Mouse (Mus musculus) CH12.LX (cell line): ENCODE measurements around the gene Syne1. TPM values are rescaled to one million over a fixed set of nuclear protein-coding genes. Genes with fewer than 3 reads are reported as not detected.

ENCODE experiments used
- DNase-seq: peaks from one replicate; pipeline ENCODE4 v3.0.0-alpha.2; 2013; ENCODE audit errors: extremely low read depth
- H3K27ac ChIP-seq: 2 replicates; pipeline ENCODE4 v1.5.1; 2012; ENCODE audit warnings: low read depth, mild to moderate bottlenecking, control low read depth, moderate library complexity; ENCODE audit not compliant: insufficient read depth
- H3K27me3 ChIP-seq: replicated peaks from 2 replicates; pipeline ENCODE3; 2012; ENCODE audit warnings: inconsistent platforms
- H3K36me3 ChIP-seq, 2 experiments: replicated peaks in 1 of 2; 2 replicates each; pipeline versions ENCODE3 to v1.6.1; 2012; ENCODE audit warnings: inconsistent platforms in 1 of 2, low read length in 1 of 2, mild to moderate bottlenecking in 1 of 2, mixed read lengths in 1 of 2, moderate library complexity in 1 of 2; ENCODE audit not compliant: control insufficient read depth in 1 of 2, insufficient read depth in 1 of 2
- H3K4me1 ChIP-seq, 2 experiments: 2 replicates each; pipeline ENCODE4 v1.6.1; 2012; ENCODE audit warnings: inconsistent platforms in 1 of 2, moderate library complexity in 1 of 2; ENCODE audit not compliant: insufficient read depth in 2 of 2, control insufficient read depth in 1 of 2
- H3K4me2 ChIP-seq: 2 replicates; pipeline ENCODE4 v1.6.1; 2012; ENCODE audit warnings: low read depth, mild to moderate bottlenecking, control low read depth; ENCODE audit not compliant: poor library complexity, insufficient read depth, severe bottlenecking
- H3K4me3 ChIP-seq, 3 experiments: fragments of 150-350 bp in 1 of 3; sonication (generic) in 1 of 3; replicated peaks in 1 of 3; 2 replicates each; pipeline versions ENCODE3 to v1.5.1; 2011 to 2012; ENCODE audit warnings: low read depth in 2 of 3, low read length in 2 of 3, mild to moderate bottlenecking in 2 of 3, moderate library complexity in 2 of 3, control low read depth in 1 of 3, improper control_type of control experiment in 1 of 3, inconsistent platforms in 1 of 3, mixed read lengths in 1 of 3; ENCODE audit not compliant: poor library complexity in 1 of 3
- H3K79me2 ChIP-seq: replicated peaks from 2 replicates; pipeline ENCODE4 v1.6.1; 2012; ENCODE audit warnings: mild to moderate bottlenecking, moderate library complexity; ENCODE audit not compliant: control insufficient read depth, poor library complexity, insufficient read depth, severe bottlenecking; ENCODE audit errors: extremely low read depth
- H3K9ac ChIP-seq: 2 replicates; pipeline ENCODE4 v1.6.1; 2012; ENCODE audit warnings: low read depth, mild to moderate bottlenecking, control low read depth, moderate library complexity; ENCODE audit not compliant: insufficient read depth
- H3K9me3 ChIP-seq: replicated peaks from 2 replicates; pipeline ENCODE3; 2012; ENCODE audit warnings: low read length, inconsistent platforms, mixed read lengths
- BHLHE40 ChIP-seq: IDR thresholded peaks from 2 replicates; pipeline ENCODE4 v1.6.1; 2011; ENCODE audit warnings: mild to moderate bottlenecking, low read depth, low read length, improper control_type of control experiment
- CHD1 ChIP-seq: IDR thresholded peaks from 2 replicates; pipeline ENCODE4 v1.6.1; 2012; ENCODE audit warnings: low read depth, low read length, improper control_type of control experiment, inconsistent platforms
- CHD2 ChIP-seq: IDR thresholded peaks from 2 replicates; pipeline ENCODE4 v1.6.1; 2011; ENCODE audit warnings: low read length, improper control_type of control experiment
- CTCF ChIP-seq, 2 experiments: IDR thresholded peaks in 1 of 2; conservative IDR thresholded peaks in 1 of 2; 2 replicates each; pipeline ENCODE4 v1.5.1; 2011 to 2012; ENCODE audit warnings: low read depth in 2 of 2, low read length in 2 of 2, improper control_type of control experiment in 1 of 2, inconsistent platforms in 1 of 2, mild to moderate bottlenecking in 1 of 2, moderate library complexity in 1 of 2
- E2F4 ChIP-seq: IDR thresholded peaks from 2 replicates; pipeline ENCODE4 v1.6.1; 2011; ENCODE audit warnings: low read depth, low read length, improper control_type of control experiment; ENCODE audit not compliant: insufficient replicate concordance
- ELF1 ChIP-seq: IDR thresholded peaks from 2 replicates; pipeline ENCODE4 v1.6.1; 2014; ENCODE audit warnings: low read depth, mild to moderate bottlenecking, inconsistent platforms, low read length, improper control_type of control experiment
- EP300 ChIP-seq: IDR thresholded peaks from 2 replicates; pipeline ENCODE4 v1.6.1; 2011; ENCODE audit warnings: low read length, improper control_type of control experiment
- ETS1 ChIP-seq: conservative IDR thresholded peaks from 2 replicates; pipeline ENCODE4 v1.6.1; 2012; ENCODE audit warnings: low read depth, mild to moderate bottlenecking, inconsistent platforms, low read length, improper control_type of control experiment, moderate library complexity
- GABPA ChIP-seq: IDR thresholded peaks from 2 replicates; pipeline ENCODE4 v1.6.1; 2012; ENCODE audit warnings: low read depth, low read length, improper control_type of control experiment, inconsistent platforms; ENCODE audit not compliant: insufficient replicate concordance
- HCFC1 ChIP-seq: IDR thresholded peaks from 2 replicates; pipeline ENCODE4 v1.6.1; 2012; ENCODE audit warnings: low read depth, mild to moderate bottlenecking, inconsistent platforms, low read length, improper control_type of control experiment
- IRF4 ChIP-seq: IDR thresholded peaks from 2 replicates; pipeline ENCODE4 v1.6.1; 2014; ENCODE audit warnings: low read depth, mild to moderate bottlenecking, inconsistent platforms, low read length, improper control_type of control experiment
- JUN ChIP-seq: IDR thresholded peaks from 2 replicates; pipeline ENCODE4 v1.6.1; 2011; ENCODE audit warnings: low read depth, mild to moderate bottlenecking, low read length, improper control_type of control experiment, moderate library complexity; ENCODE audit not compliant: insufficient read depth
- JUND ChIP-seq: conservative IDR thresholded peaks from 2 replicates; pipeline ENCODE4 v1.6.1; 2011; ENCODE audit warnings: low read depth, low read length, improper control_type of control experiment
- KAT2A ChIP-seq: IDR thresholded peaks from 2 replicates; pipeline ENCODE4 v1.6.1; 2012; ENCODE audit warnings: low read length, improper control_type of control experiment, inconsistent platforms; ENCODE audit not compliant: insufficient replicate concordance
- MAFK ChIP-seq: IDR thresholded peaks from 2 replicates; pipeline ENCODE4 v1.6.1; 2011; ENCODE audit warnings: low read length, improper control_type of control experiment; ENCODE audit not compliant: insufficient replicate concordance
- MAX ChIP-seq: IDR thresholded peaks from 2 replicates; pipeline ENCODE4 v1.6.1; 2011; ENCODE audit warnings: low read length, improper control_type of control experiment
- MAZ ChIP-seq: IDR thresholded peaks from 2 replicates; pipeline ENCODE4 v1.6.1; 2012; ENCODE audit warnings: low read depth, mild to moderate bottlenecking, inconsistent platforms, low read length, improper control_type of control experiment, moderate library complexity
- MEF2A ChIP-seq: IDR thresholded peaks from 2 replicates; pipeline ENCODE4 v1.6.1; 2014; ENCODE audit warnings: low read depth, mild to moderate bottlenecking, inconsistent platforms, low read length, improper control_type of control experiment, borderline replicate concordance
- MXI1 ChIP-seq: IDR thresholded peaks from 2 replicates; pipeline ENCODE4 v1.6.1; 2011; ENCODE audit warnings: mild to moderate bottlenecking, low read depth, low read length, improper control_type of control experiment
- MYC ChIP-seq: IDR thresholded peaks from 2 replicates; pipeline ENCODE4 v1.6.1; 2011; ENCODE audit warnings: low read depth, mild to moderate bottlenecking, improper control_type of control experiment, low read length
- NELFE ChIP-seq: IDR thresholded peaks from 2 replicates; pipeline ENCODE4 v1.6.1; 2011; ENCODE audit warnings: low read depth, low read length, improper control_type of control experiment
- NRF1 ChIP-seq: IDR thresholded peaks from 2 replicates; pipeline ENCODE4 v1.6.1; 2014; ENCODE audit warnings: low read depth, mild to moderate bottlenecking, inconsistent platforms, low read length, improper control_type of control experiment, moderate library complexity
- PAX5 ChIP-seq: IDR thresholded peaks from 2 replicates; pipeline ENCODE4 v1.6.1; 2012; ENCODE audit warnings: low read length, inconsistent platforms, mixed read lengths
- POLR2A ChIP-seq: IDR thresholded peaks from 2 replicates; pipeline ENCODE4 v1.6.1; 2011; ENCODE audit warnings: low read depth, mild to moderate bottlenecking, improper control_type of control experiment, low read length
- POLR2AphosphoS2 ChIP-seq: IDR thresholded peaks from 2 replicates; pipeline ENCODE4 v1.6.1; 2011; ENCODE audit warnings: low read depth, low read length, improper control_type of control experiment
- RAD21 ChIP-seq: IDR thresholded peaks from 2 replicates; pipeline ENCODE4 v1.6.1; 2011; ENCODE audit warnings: low read depth, mild to moderate bottlenecking, low read length, improper control_type of control experiment, moderate library complexity
- RCOR1 ChIP-seq: conservative IDR thresholded peaks from 2 replicates; pipeline ENCODE4 v1.6.1; 2012; ENCODE audit warnings: low read depth, mild to moderate bottlenecking, inconsistent platforms, low read length, improper control_type of control experiment
- SIN3A ChIP-seq: IDR thresholded peaks from 2 replicates; pipeline ENCODE4 v1.6.1; 2012; ENCODE audit warnings: low read length, improper control_type of control experiment, inconsistent platforms
- SMC3 ChIP-seq: IDR thresholded peaks from 2 replicates; pipeline ENCODE4 v1.6.1; 2011; ENCODE audit warnings: low read depth, low read length, improper control_type of control experiment
- TBP ChIP-seq: conservative IDR thresholded peaks from 2 replicates; pipeline ENCODE4 v1.6.1; 2011; ENCODE audit warnings: low read depth, low read length, improper control_type of control experiment
- TCF12 ChIP-seq: IDR thresholded peaks from 2 replicates; pipeline ENCODE4 v1.6.1; 2014; ENCODE audit warnings: low read depth, mild to moderate bottlenecking, inconsistent platforms, low read length, improper control_type of control experiment
- UBTF ChIP-seq: IDR thresholded peaks from 2 replicates; pipeline ENCODE4 v1.6.1; 2012; ENCODE audit warnings: low read depth, mild to moderate bottlenecking, inconsistent platforms, low read length, improper control_type of control experiment, moderate library complexity
- USF1 ChIP-seq: IDR thresholded peaks from 2 replicates; pipeline ENCODE4 v1.6.1; 2014; ENCODE audit warnings: low read depth, mild to moderate bottlenecking, inconsistent platforms, low read length, improper control_type of control experiment
- USF2 ChIP-seq: conservative IDR thresholded peaks from 2 replicates; pipeline ENCODE4 v1.6.1; 2011; ENCODE audit warnings: low read depth, low read length, improper control_type of control experiment
- ZC3H11A ChIP-seq: IDR thresholded peaks from 2 replicates; pipeline ENCODE4 v1.6.1; 2012; ENCODE audit warnings: low read depth, mild to moderate bottlenecking, inconsistent platforms, low read length, improper control_type of control experiment
- ZKSCAN1 ChIP-seq: IDR thresholded peaks from 2 replicates; pipeline ENCODE4 v1.6.1; 2012; ENCODE audit warnings: low read depth, inconsistent platforms, low read length, improper control_type of control experiment, borderline replicate concordance
- ZMIZ1 ChIP-seq: IDR thresholded peaks from 2 replicates; pipeline ENCODE4 v1.6.1; 2012; ENCODE audit warnings: low read depth, mild to moderate bottlenecking, inconsistent platforms, low read length, improper control_type of control experiment
- ZNF384 ChIP-seq: IDR thresholded peaks from 2 replicates; pipeline ENCODE4 v1.6.1; 2012; ENCODE audit warnings: low read depth, low read length, improper control_type of control experiment, inconsistent platforms
- dilution Hi-C: fragments of 300-500 bp; cut with MboI; formaldehyde crosslinking; loops from 2 replicates; pipeline ENCODE4 v1.14.3; 2020; ENCODE audit warnings: low sequenced_read_pairs; ENCODE audit not compliant: extremely low pct_unique_long_range_greater_than_20kb, extremely low pct_ligation_motif_present
- in situ Hi-C: fragments of 300-500 bp; cut with MboI; formaldehyde crosslinking; loops from 3 replicates; pipeline ENCODE4 v1.14.3; 2019; ENCODE audit warnings: low sequenced_read_pairs, low pct_ligation_motif_present, low pct_unique_long_range_greater_than_20kb, mixed read lengths
- polyA plus RNA-seq: library from polyadenylated mRNA; unstranded; fragments of >175 nt; gene quantifications from 2 replicates; pipeline ENCODE4 v1.2.1, GENCODE M21; 2012; ENCODE audit warnings: low read depth; ENCODE audit not compliant: insufficient read length
- total RNA-seq, 2 experiments: library from RNA; depleted of rRNA; stranded (reverse); fragments of 300-350 nt in 1 of 2; fragments of >200 nt in 1 of 2; gene quantifications; 2 replicates each; pipeline ENCODE4 v1.2.3; 2012 to 2014

Gene Syne1
- total and polyA plus RNA-seq, 3 experiments, result 3.1 to 7.6 (median 3.6) TPM

GRCm38 (mm10) chr10:5270641-5271040 lies 280.6 kb downstream of the Syne1 start:
- in situ Hi-C loops (no loop called here), dilution Hi-C loops (no loop called here)
- Histone ChIP-seq H3K36me3 (no peaks in the 10 kb centered on the region), H3K9ac (no peak overlapping the region), H3K4me1 (peaks cover 5 to 23% of the 10 kb centered on the region in 2 experiments), H3K27ac (no peak overlapping the region), H3K79me2 (no peaks in the 10 kb centered on the region), H3K9me3 (no peaks in the 10 kb centered on the region), H3K4me2 (0 out of 2 replicates have a peak overlapping the region, but pooled peaks have one; percentile 36), H3K27me3 (no peaks in the 10 kb centered on the region), H3K4me3 (no peak overlapping the region)
- DNase-seq, result peak; percentile 66
- TF ChIP-seq UBTF (no peak), MYC (no peak), ZMIZ1 (no peak), E2F4 (no peak), RAD21 (no peak; the same call in 1 of the 2 replicates), CHD1 (no peak), USF2 (no peak), NELFE (no peak), HCFC1 (no peak), MEF2A (peak; percentile 83), MAFK (peak; percentile 86), EP300 (peak; percentile 93), MAZ (no peak), CHD2 (peak; percentile 49; the same call in 1 of the 2 replicates), SMC3 (no peak), ZNF384 (no peak), ZC3H11A (no peak), NRF1 (no peak), ETS1 (peak; percentile 74), KAT2A (no peak), TBP (no peak), USF1 (no peak), ZKSCAN1 (no peak), JUN (no peak), MXI1 (no peak), ELF1 (no peak), IRF4 (peak; percentile 85), POLR2A (no peak), TCF12 (peak; percentile 70), GABPA (no peak), BHLHE40 (peak; percentile 81), JUND (no peak), POLR2AphosphoS2 (no peak), SIN3A (peak; percentile 61; the same call in 1 of the 2 replicates), MAX (no peak), RCOR1 (peak; percentile 84; the same call in 1 of the 2 replicates), CTCF (conservative IDR thresholded peaks at IDR 0.05 in 1 of 2, IDR thresholded peaks at IDR 0.05 in 1 of 2; ENCODE audit: low read depth in 2 of 2, low read length in 2 of 2) (no peak), PAX5 (no peak)
